Mouse (Mus musculus): ENCODE results near the gene Gm8797.
"Not testable (repeated sequence)": the region's sequence is repeated elsewhere in the genome, so short reads cannot be mapped to it uniquely, and the experiment has no call there.

Gm8797 gene

GRCm38 (mm10) chr3:5750506-5750905 is at the start of gene Gm8797:
Gm8797 (plus strand) TSS chr3:5750806.
- DNase-seq (ENCODE audit: low spot score in 2 of 2), result not testable (repeated sequence)

GRCm38 (mm10) chr3:5714481-5714880 is 36.1 kb upstream of the Gm8797 start:
- DNase-seq (ENCODE audit: low spot score in 2 of 2), result no peak

GRCm38 (mm10) chr3:5732931-5733330 is 17.7 kb upstream of the Gm8797 start:
- DNase-seq (ENCODE audit: low spot score in 2 of 2), result no peak

GRCm38 (mm10) chr3:5754763-5755478 is 4.3 kb downstream of the Gm8797 start:
- DNase-seq (ENCODE audit: low spot score in 2 of 2), result no peak

- DNase-seq (ENCODE audit: low spot score in 2 of 2), result no peak
Observed at GRCm38 (mm10) chr3:5766256-5766655, 15.7 kb downstream of the Gm8797 start.

GRCm38 (mm10) chr3:5776894-5777293 is 26.3 kb downstream of the Gm8797 start:
- no peak for DNase-seq (ENCODE audit: low spot score in 2 of 2)
